Mouse (Mus musculus): ENCODE measurements around the gene Slc6a16. TPM values are rescaled to one million over a fixed set of nuclear protein-coding genes. Genes with fewer than 3 reads are reported as not detected.
A peak's percentile ranks its signal among the peaks of the same experiment; 100 is the strongest.

Gene Slc6a16
- polyA plus RNA-seq, 2 experiments, result 0.03 TPM; not detected in 1

GRCm38 (mm10) chr7:45216442-45217183 lies 24.3 kb upstream of the Slc6a16 start:
- Histone ChIP-seq H3K27ac (no peak overlapping the region), H3K9ac (replicated peaks) (no peak overlapping the region), H3K36me3 (replicated peaks; ENCODE audit: control insufficient read depth, insufficient read depth, low read depth) (no peaks in the 10 kb centered on the region), H3K4me2 (ENCODE audit: low read depth) (peak overlapping the region; percentile 49), H3K4me1 (replicated peaks; ENCODE audit: control insufficient read depth in 2 of 2, insufficient read depth in 2 of 2, low read length in 1 of 2) (peaks cover 6 to 11% of the 10 kb centered on the region in 2 experiments), H3K4me3 (ENCODE audit: insufficient read depth in 1 of 2, low read depth in 2 of 2, low read length in 2 of 2) (peak overlapping the region; percentile 42 to 57; a peak in 3 of 4 replicates), H3K27me3 (ENCODE audit: control insufficient read depth, insufficient read depth, low read length) (peaks cover 21% of the 10 kb centered on the region), H3K9me3 (ENCODE audit: control insufficient read depth, low read length) (no peaks in the 10 kb centered on the region)
- DNase-seq (ENCODE audit: low read depth in 3 of 3, low spot score in 3 of 3) (no peak), ATAC-seq (ENCODE audit: insufficient read depth) (no peak)
- 5% methylated on average over 13 of the region's 13 CpGs for WGBS (ENCODE audit: insufficient replicate concordance)
- no peak for TF ChIP-seq CTCF (IDR thresholded peaks at IDR 0.05; ENCODE audit: low read depth)
- TF ChIP-seq EP300 (IDR thresholded peaks at IDR 0.05; ENCODE audit: low read depth), result no peak

- ATAC-seq (ENCODE audit: insufficient read depth) (no peak), DNase-seq (ENCODE audit: low read depth in 3 of 3, low spot score in 3 of 3) (no peak)
- Histone ChIP-seq H3K4me2 (ENCODE audit: low read depth) (no peak overlapping the region), H3K4me3 (ENCODE audit: insufficient read depth in 1 of 2, low read depth in 2 of 2, low read length in 2 of 2) (no peak overlapping the region), H3K4me1 (replicated peaks; ENCODE audit: control insufficient read depth in 2 of 2, insufficient read depth in 2 of 2, low read length in 1 of 2) (no peaks in the 10 kb centered on the region), H3K9me3 (ENCODE audit: control insufficient read depth, low read length) (no peaks in the 10 kb centered on the region), H3K27me3 (ENCODE audit: control insufficient read depth, insufficient read depth, low read length) (peaks cover 4% of the 10 kb centered on the region; the same call in 1 of the 2 replicates), H3K36me3 (replicated peaks; ENCODE audit: control insufficient read depth, insufficient read depth, low read depth) (no peaks in the 10 kb centered on the region), H3K27ac (no peak overlapping the region), H3K9ac (replicated peaks) (no peak overlapping the region)
- WGBS (ENCODE audit: insufficient replicate concordance), result 31% methylated on average over 2 of the region's 2 CpGs
- no peak for TF ChIP-seq EP300 (IDR thresholded peaks at IDR 0.05; ENCODE audit: low read depth)
- no peak for TF ChIP-seq CTCF (IDR thresholded peaks at IDR 0.05; ENCODE audit: low read depth)
These were observed 19.2 kb upstream of the Slc6a16 start for GRCm38 (mm10) chr7:45221680-45222079.

GRCm38 (mm10) chr7:45224826-45225225 lies 16.1 kb upstream of the Slc6a16 start:
- H3K4me1 ChIP-seq (replicated peaks; ENCODE audit: control insufficient read depth in 2 of 2, insufficient read depth in 2 of 2, low read length in 1 of 2), result no peaks in the 10 kb centered on the region
- no peaks in the 10 kb centered on the region for H3K9me3 ChIP-seq (ENCODE audit: control insufficient read depth, low read length)
- TF ChIP-seq EP300 (IDR thresholded peaks at IDR 0.05; ENCODE audit: low read depth) (no peak), CTCF (IDR thresholded peaks at IDR 0.05; ENCODE audit: low read depth) (no peak)
- H3K27me3 ChIP-seq (ENCODE audit: control insufficient read depth, insufficient read depth, low read length), result no peaks in the 10 kb centered on the region
- DNase-seq (ENCODE audit: low read depth in 3 of 3, low spot score in 3 of 3), result no peak
- no peak overlapping the region for H3K9ac ChIP-seq (replicated peaks)
- WGBS (ENCODE audit: insufficient replicate concordance), result 80% methylated on average over 7 of the region's 7 CpGs
- no peak for ATAC-seq (ENCODE audit: insufficient read depth)
- H3K27ac ChIP-seq, result no peak overlapping the region
- no peak overlapping the region for H3K4me3 ChIP-seq (ENCODE audit: insufficient read depth in 1 of 2, low read depth in 2 of 2, low read length in 2 of 2)
- H3K36me3 ChIP-seq (replicated peaks; ENCODE audit: control insufficient read depth, insufficient read depth, low read depth), result no peaks in the 10 kb centered on the region
- H3K4me2 ChIP-seq (ENCODE audit: low read depth), result no peak overlapping the region

- DNase-seq (ENCODE audit: low read depth in 3 of 3, low spot score in 3 of 3) (no peak), ATAC-seq (ENCODE audit: insufficient read depth) (no peak)
- Histone ChIP-seq H3K27me3 (ENCODE audit: control insufficient read depth, insufficient read depth, low read length) (no peaks in the 10 kb centered on the region), H3K36me3 (replicated peaks; ENCODE audit: control insufficient read depth, insufficient read depth, low read depth) (no peaks in the 10 kb centered on the region), H3K4me2 (ENCODE audit: low read depth) (no peak overlapping the region), H3K4me1 (replicated peaks; ENCODE audit: control insufficient read depth in 2 of 2, insufficient read depth in 2 of 2, low read length in 1 of 2) (no peaks in the 10 kb centered on the region), H3K9ac (replicated peaks) (no peak overlapping the region), H3K9me3 (ENCODE audit: control insufficient read depth, low read length) (no peaks in the 10 kb centered on the region), H3K4me3 (ENCODE audit: insufficient read depth in 1 of 2, low read depth in 2 of 2, low read length in 2 of 2) (no peak overlapping the region), H3K27ac (no peak overlapping the region)
- 74% methylated on average over 5 of the region's 5 CpGs for WGBS (ENCODE audit: insufficient replicate concordance)
- TF ChIP-seq CTCF (IDR thresholded peaks at IDR 0.05; ENCODE audit: low read depth) (no peak), EP300 (IDR thresholded peaks at IDR 0.05; ENCODE audit: low read depth) (no peak)
These were observed 14.5 kb upstream of the Slc6a16 start for GRCm38 (mm10) chr7:45226421-45226820.

GRCm38 (mm10) chr7:45228548-45228947 lies 12.3 kb upstream of the Slc6a16 start:
- no peak for TF ChIP-seq CTCF (IDR thresholded peaks at IDR 0.05; ENCODE audit: low read depth)
- TF ChIP-seq EP300 (IDR thresholded peaks at IDR 0.05; ENCODE audit: low read depth), result no peak
- no peak overlapping the region for H3K9ac ChIP-seq (replicated peaks)
- H3K27ac ChIP-seq, result no peak overlapping the region
- H3K4me1 ChIP-seq (replicated peaks; ENCODE audit: control insufficient read depth in 2 of 2, insufficient read depth in 2 of 2, low read length in 1 of 2), result peaks cover 0 to 5% of the 10 kb centered on the region in 2 experiments; a peak in 1 of 4 replicates
- H3K4me3 ChIP-seq (ENCODE audit: insufficient read depth in 1 of 2, low read depth in 2 of 2, low read length in 2 of 2), result no peak overlapping the region
- no peaks in the 10 kb centered on the region for H3K9me3 ChIP-seq (ENCODE audit: control insufficient read depth, low read length)
- H3K36me3 ChIP-seq (replicated peaks; ENCODE audit: control insufficient read depth, insufficient read depth, low read depth), result no peaks in the 10 kb centered on the region
- no peak overlapping the region for H3K4me2 ChIP-seq (ENCODE audit: low read depth)
- DNase-seq (ENCODE audit: low read depth in 3 of 3, low spot score in 3 of 3), result no peak
- no peaks in the 10 kb centered on the region for H3K27me3 ChIP-seq (ENCODE audit: control insufficient read depth, insufficient read depth, low read length)
- ATAC-seq (ENCODE audit: insufficient read depth), result no peak
- WGBS (ENCODE audit: insufficient replicate concordance), result 79% methylated on average over 18 of the region's 18 CpGs
